Mouse (Mus musculus) forebrain, embryonic 16.5 days (tissue): ENCODE measurements around the gene Ncam1. TPM values are rescaled to one million over a fixed set of nuclear protein-coding genes. Genes with fewer than 3 reads are reported as not detected.

Experiments
- ATAC-seq: fragments of 200-750 bp; cut with Nextera tagmentation; 2 replicates; pipeline ENCODE4 v1.8.0; 2017; ENCODE audit warnings: mild to moderate bottlenecking, moderate library complexity
- H3K27ac ChIP-seq: fragments of 300-500 bp; sonication (generic); 2 replicates; pipeline ENCODE4 v1.5.1; 2014; ENCODE audit warnings: low read length, control low read depth
- H3K27me3 ChIP-seq: fragments of 300-500 bp; sonication (generic); replicated peaks from 2 replicates; pipeline ENCODE4 v1.6.1; 2014; ENCODE audit warnings: low read length; ENCODE audit not compliant: control insufficient read depth, insufficient read depth
- H3K36me3 ChIP-seq: fragments of 300-500 bp; sonication (generic); 2 replicates; pipeline ENCODE4 v1.6.1; 2014; ENCODE audit not compliant: control insufficient read depth, insufficient read depth
- H3K4me1 ChIP-seq: fragments of 300-500 bp; sonication (generic); replicated peaks from 2 replicates; pipeline ENCODE4 v1.6.1; 2014; ENCODE audit warnings: low read length; ENCODE audit not compliant: control insufficient read depth, insufficient read depth
- H3K4me2 ChIP-seq: fragments of 300-500 bp; sonication (generic); 2 replicates; pipeline ENCODE4 v1.6.1; 2014; ENCODE audit warnings: mild to moderate bottlenecking, low read length, control low read depth
- H3K4me3 ChIP-seq: fragments of 300-500 bp; sonication (generic); replicated peaks from 2 replicates; pipeline ENCODE4 v1.5.1; 2014; ENCODE audit warnings: mild to moderate bottlenecking, low read length, control low read depth
- H3K9ac ChIP-seq: fragments of 300-500 bp; sonication (generic); replicated peaks from 2 replicates; pipeline ENCODE4 v1.6.1; 2014; ENCODE audit warnings: low read depth, low read length, control low read depth
- H3K9me3 ChIP-seq: fragments of 300-500 bp; sonication (generic); 2 replicates; pipeline ENCODE4 v1.6.1; 2016; ENCODE audit warnings: low read length; ENCODE audit not compliant: control insufficient read depth
- WGBS: fragments of 180-500 bp; shearing (Covaris S2); extraction: QIAGEN DNeasy Blood & Tissue Kit; methylation state at CpG from one replicate; pipeline ENCODE4 v1.1.7; 2014; 5-methylcytosine and 5-hydroxymethylcytosine counted together
- polyA plus RNA-seq: library from polyadenylated mRNA; unstranded; fragments of >200 nt; fragmentation: Nextera tagmentation; extraction: Ambion mirVana; gene quantifications from 2 replicates; pipeline ENCODE4 v1.2.1, GENCODE M21; 2015

The Ncam1 gene
- polyA plus RNA-seq, 1 experiment from 2014 or later: 436 TPM

DNA sequence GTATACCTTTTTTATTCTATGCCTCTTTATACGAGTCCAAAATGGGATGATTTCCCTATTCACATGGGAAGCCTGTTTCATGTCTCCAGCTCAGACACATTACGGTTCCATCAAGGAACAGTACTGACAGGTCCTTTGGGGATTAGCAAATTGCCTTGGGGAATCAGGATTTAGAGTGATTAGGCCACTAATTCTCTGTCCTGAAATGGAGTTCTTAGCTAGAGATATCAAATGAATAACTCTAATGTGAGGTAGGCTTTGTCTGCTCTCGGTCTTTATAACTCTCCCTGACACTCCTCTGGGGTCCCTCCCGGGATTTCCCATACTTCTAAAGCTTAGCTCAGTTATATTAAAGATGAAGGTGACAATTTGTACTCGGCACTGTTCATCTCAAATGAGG is 270.7 kb downstream of the Ncam1 start:
- Histone ChIP-seq H3K4me3 (no peak overlapping the region), H3K9ac (no peak overlapping the region), H3K36me3 (peaks cover 2% of the 10 kb centered on the region; the same call in 1 of the 2 replicates), H3K4me2 (no peak overlapping the region), H3K4me1 (peaks cover 3% of the 10 kb centered on the region; the same call in 1 of the 2 replicates), H3K27me3 (no peaks in the 10 kb centered on the region), H3K9me3 (no peaks in the 10 kb centered on the region), H3K27ac (no peak overlapping the region)
- 31% methylated on average over 5 of the region's 5 CpGs for WGBS
- no peak for ATAC-seq

- Histone ChIP-seq H3K27me3 (no peaks in the 10 kb centered on the region), H3K4me3 (no peak overlapping the region), H3K36me3 (peaks cover 2% of the 10 kb centered on the region; the same call in 1 of the 2 replicates), H3K9me3 (no peaks in the 10 kb centered on the region), H3K4me1 (peaks cover 3% of the 10 kb centered on the region; the same call in 1 of the 2 replicates), H3K27ac (no peak overlapping the region), H3K9ac (no peak overlapping the region), H3K4me2 (no peak overlapping the region)
- 48% methylated on average over 8 of the region's 8 CpGs for WGBS
- ATAC-seq: no peak
Observed at GRCm38 (mm10) chr9:49527340-49527739, 271.4 kb downstream of the Ncam1 start.

DNA sequence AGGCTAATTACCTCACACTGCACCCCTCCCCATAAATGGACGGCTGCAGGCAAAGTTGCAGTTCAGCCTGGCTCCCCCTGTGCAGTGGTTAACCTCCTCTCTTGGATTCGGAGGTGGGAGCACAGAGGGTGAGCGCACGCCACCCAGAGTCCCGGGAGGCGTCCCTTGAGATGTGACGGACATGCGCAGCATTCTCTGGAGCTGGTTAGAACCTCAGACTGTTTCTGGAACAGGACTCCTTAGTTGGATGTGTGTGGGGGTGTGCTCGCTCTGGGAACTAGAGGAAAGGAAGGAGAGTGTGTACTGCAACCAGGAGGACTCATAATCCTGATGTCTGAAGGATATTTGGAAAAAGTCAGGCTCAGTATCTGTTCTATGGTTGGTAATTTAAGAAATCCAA is 274.0 kb downstream of the Ncam1 start:
- Histone ChIP-seq H3K27ac (no peak overlapping the region), H3K9ac (no peak overlapping the region), H3K4me3 (no peak overlapping the region), H3K9me3 (no peaks in the 10 kb centered on the region), H3K4me2 (no peak overlapping the region), H3K36me3 (peaks cover 9% of the 10 kb centered on the region), H3K4me1 (peaks cover 3% of the 10 kb centered on the region; the same call in 1 of the 2 replicates), H3K27me3 (no peaks in the 10 kb centered on the region)
- 79% methylated on average over 9 of the region's 9 CpGs for WGBS
- no peak for ATAC-seq

GRCm38 (mm10) chr9:49523881-49524280 is 274.8 kb downstream of the Ncam1 start:
- Histone ChIP-seq H3K4me2 (no peak overlapping the region), H3K36me3 (peaks cover 16% of the 10 kb centered on the region), H3K9me3 (no peaks in the 10 kb centered on the region), H3K9ac (no peak overlapping the region), H3K27ac (no peak overlapping the region), H3K4me3 (no peak overlapping the region), H3K27me3 (no peaks in the 10 kb centered on the region), H3K4me1 (0 out of 2 replicates have a peak, but pooled peaks cover 3% of the 10 kb centered on the region)
- ATAC-seq: no peak
- WGBS: 88% methylated on average over 9 of the region's 9 CpGs

DNA sequence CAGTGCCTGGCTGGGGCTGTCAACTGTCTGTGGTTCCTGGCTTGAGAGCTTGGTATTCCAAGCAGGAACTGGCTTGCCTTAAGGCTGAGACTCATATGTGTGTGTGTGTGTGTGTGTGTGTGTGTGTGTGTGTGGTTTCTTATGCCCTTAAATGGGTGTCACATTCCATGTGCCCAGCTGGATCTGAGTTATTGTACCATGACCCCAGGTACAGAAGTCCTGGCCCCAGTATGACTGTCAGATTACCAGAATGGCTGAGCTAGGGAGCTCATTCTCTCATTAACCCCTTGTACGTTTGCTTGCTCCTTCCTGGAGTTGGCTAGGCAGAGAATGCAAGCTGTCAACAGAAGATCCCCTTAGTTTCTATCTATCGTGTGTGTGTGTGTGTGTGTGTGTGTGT is 284.4 kb downstream of the Ncam1 start:
- WGBS: 90% methylated on average over 2 of the region's 2 CpGs
- peaks cover 17% of the 10 kb centered on the region for H3K36me3 ChIP-seq
- no peak overlapping the region for H3K4me2 ChIP-seq

GRCm38 (mm10) chr9:49510666-49511065 is 288.1 kb downstream of the Ncam1 start:
- no peak for ATAC-seq
- Histone ChIP-seq H3K27ac (no peak overlapping the region), H3K9ac (no peak overlapping the region), H3K4me2 (no peak overlapping the region), H3K4me3 (no peak overlapping the region), H3K27me3 (no peaks in the 10 kb centered on the region), H3K36me3 (peaks cover 26% of the 10 kb centered on the region), H3K9me3 (no peaks in the 10 kb centered on the region), H3K4me1 (no peaks in the 10 kb centered on the region)
- 99% methylated on average over 4 of the region's 4 CpGs for WGBS

More for the DNA sequence above, 284.4 kb downstream of the Ncam1 start:
- Histone ChIP-seq H3K4me1 (no peaks in the 10 kb centered on the region), H3K9me3 (no peaks in the 10 kb centered on the region), H3K4me3 (no peak overlapping the region), H3K27ac (no peak overlapping the region), H3K27me3 (no peaks in the 10 kb centered on the region), H3K9ac (no peak overlapping the region)
- ATAC-seq: no peak

DNA sequence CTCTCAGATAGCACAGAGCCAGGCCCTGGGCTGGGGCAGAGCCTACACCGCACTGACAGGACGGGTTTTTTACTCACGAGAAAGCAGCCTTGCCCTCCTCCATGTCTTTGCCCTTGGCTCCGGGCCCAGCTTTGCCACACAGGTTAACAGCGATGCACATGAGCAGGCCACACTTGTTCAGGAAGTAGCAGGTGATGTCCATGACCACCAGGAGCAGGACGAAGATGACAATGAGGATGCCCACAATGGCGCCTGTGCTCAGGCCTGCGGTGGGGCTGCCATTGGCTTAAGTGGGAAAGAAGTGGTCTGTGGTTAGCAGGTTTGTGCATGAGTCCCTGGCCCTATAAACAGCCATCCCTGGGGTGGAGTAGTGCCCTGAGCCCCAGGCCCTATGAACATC is 289.1 kb downstream of the Ncam1 start:
- no peak overlapping the region for H3K27ac ChIP-seq
- WGBS: 95% methylated on average over 8 of the region's 8 CpGs
- H3K9me3 ChIP-seq: no peaks in the 10 kb centered on the region
- H3K4me3 ChIP-seq: no peak overlapping the region
- H3K9ac ChIP-seq: no peak overlapping the region
- H3K27me3 ChIP-seq: no peaks in the 10 kb centered on the region
- H3K4me1 ChIP-seq: no peaks in the 10 kb centered on the region
- H3K36me3 ChIP-seq: peaks cover 27% of the 10 kb centered on the region
- ATAC-seq: no peak
- H3K4me2 ChIP-seq: no peak overlapping the region

DNA sequence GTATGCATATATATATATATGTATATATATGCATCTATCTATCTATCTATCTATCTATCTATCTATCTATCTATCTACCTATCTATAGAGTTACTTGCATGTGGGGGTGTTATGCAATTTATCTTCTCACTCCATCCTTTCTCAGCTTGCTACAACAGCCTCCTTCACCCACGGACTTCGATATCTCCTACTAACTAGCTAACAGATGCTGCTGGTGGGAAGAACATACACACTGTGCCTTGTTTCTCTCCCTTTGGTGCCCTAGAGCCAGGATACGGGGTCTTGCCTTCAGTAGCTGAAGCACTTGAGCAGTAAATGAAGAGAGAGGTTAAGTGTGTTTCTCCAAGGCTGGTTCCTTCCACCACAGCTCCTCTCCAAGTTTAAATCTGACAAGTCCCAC is 289.6 kb downstream of the Ncam1 start:
- no peak overlapping the region for H3K4me2 ChIP-seq
- ATAC-seq: no peak
- H3K27ac ChIP-seq: no peak overlapping the region
- H3K27me3 ChIP-seq: no peaks in the 10 kb centered on the region
- no peak overlapping the region for H3K4me3 ChIP-seq
- 91% methylated on average over 3 of the region's 3 CpGs for WGBS
- H3K9ac ChIP-seq: no peak overlapping the region
- peaks cover 27% of the 10 kb centered on the region for H3K36me3 ChIP-seq
- no peaks in the 10 kb centered on the region for H3K9me3 ChIP-seq
- no peaks in the 10 kb centered on the region for H3K4me1 ChIP-seq

GRCm38 (mm10) chr9:49507829-49508585 is 290.7 kb downstream of the Ncam1 start:
- H3K27me3 ChIP-seq: no peaks in the 10 kb centered on the region
- no peaks in the 10 kb centered on the region for H3K9me3 ChIP-seq
- no peak overlapping the region for H3K4me2 ChIP-seq
- no peak overlapping the region for H3K4me3 ChIP-seq
- no peak for ATAC-seq
- 91% methylated on average over 9 of the region's 9 CpGs for WGBS
- no peak overlapping the region for H3K27ac ChIP-seq
- H3K36me3 ChIP-seq: peaks cover 29% of the 10 kb centered on the region
- no peak overlapping the region for H3K9ac ChIP-seq
- no peaks in the 10 kb centered on the region for H3K4me1 ChIP-seq
